Comparison of ENCODE assay signal across 24 mouse cellular contexts in genomic region chr15:98425188-98425587, GRCm38 (mm10). TPM values are rescaled to one million over a fixed set of nuclear protein-coding genes. Genes with fewer than 3 reads are reported as not detected.
"Had no signal": no experiment of that assay in that cellular context is flagged by ENCODE, and none has a peak within 500 bp of the region (broad histone marks: within the 10 kb centered on the region; RNA-seq: fewer than 3 reads in every experiment).

No protein-coding gene starts in this region.

- H3K4me2 ChIP-seq: liver, embryonic 15.5 days; lung, embryonic 15.5 days; midbrain, embryonic 12.5 days; neural tube, embryonic 13.5 days; neural tube, embryonic 15.5 days; stomach, embryonic 15.5 days had no signal

- ATAC-seq: liver, postnatal 0 days; lung, postnatal 0 days; midbrain, embryonic 16.5 days had no signal

- H3K27me3 ChIP-seq: liver, embryonic 15.5 days; lung, embryonic 15.5 days; midbrain, embryonic 12.5 days; neural tube, embryonic 13.5 days; neural tube, embryonic 15.5 days; stomach, embryonic 15.5 days had no signal

- H3K36me3 ChIP-seq: liver, embryonic 15.5 days; lung, embryonic 15.5 days; midbrain, embryonic 12.5 days; neural tube, embryonic 13.5 days; neural tube, embryonic 15.5 days; stomach, embryonic 15.5 days had no signal

- H3K9ac ChIP-seq: liver, embryonic 15.5 days; liver, postnatal 0 days; lung, embryonic 15.5 days; midbrain, embryonic 12.5 days; neural tube, embryonic 13.5 days; neural tube, embryonic 15.5 days; stomach, embryonic 15.5 days had no signal

- DNase-seq: liver, postnatal 0 days; lung, adult 2 months; lung, postnatal 14 days; lung, postnatal 36 days; midbrain, embryonic 14.5 days; right cerebral cortex, postnatal 14 days; thymus, adult 2 months; thymus, postnatal 36 days had no signal

- H3K27ac ChIP-seq: liver, embryonic 15.5 days; lung, embryonic 15.5 days; macrophage; midbrain, embryonic 12.5 days; neural tube, embryonic 13.5 days; neural tube, embryonic 15.5 days; stomach, embryonic 15.5 days; stomach, postnatal 0 days had no signal

- H3K4me3 ChIP-seq: liver, embryonic 15.5 days; lung, embryonic 15.5 days; midbrain, embryonic 12.5 days; myocyte; neural tube, embryonic 13.5 days; neural tube, embryonic 15.5 days; stomach, embryonic 15.5 days had no signal

- H3K9me3 ChIP-seq: liver, embryonic 15.5 days; lung, embryonic 15.5 days; midbrain, embryonic 12.5 days; neural tube, embryonic 13.5 days; neural tube, embryonic 15.5 days; stomach, embryonic 15.5 days had no signal

- H3K4me1 ChIP-seq: liver, embryonic 15.5 days; stomach, embryonic 15.5 days had no signal

RNA-seq across cellular contexts. Expression of gene Olfr282, which starts 5.8 kb away (rescaled TPM):
- total RNA-seq: megakaryocyte, adult 5-6 weeks; megakaryocyte-erythroid progenitor cell, adult 5-6 weeks had no signal
- polyA plus RNA-seq: liver, embryonic 15.5 days; liver, postnatal 0 days; lung, adult 2 months; lung, embryonic 15.5 days; lung, postnatal 0 days; macrophage; midbrain, embryonic 12.5 days; midbrain, embryonic 14.5 days; midbrain, embryonic 16.5 days; myocyte; neural tube, embryonic 11.5 days; neural tube, embryonic 13.5 days; neural tube, embryonic 15.5 days; spleen, adult 2 months; stomach, embryonic 15.5 days; stomach, postnatal 0 days; thymus, adult 2 months had no signal

RNA-seq across cellular contexts. Expression of gene Olfr281, which starts 27.2 kb away (rescaled TPM):
- total RNA-seq: megakaryocyte, adult 5-6 weeks; megakaryocyte-erythroid progenitor cell, adult 5-6 weeks had no signal
- polyA plus RNA-seq: liver, embryonic 15.5 days; liver, postnatal 0 days; lung, adult 2 months; lung, embryonic 15.5 days; lung, postnatal 0 days; macrophage; midbrain, embryonic 12.5 days; midbrain, embryonic 14.5 days; midbrain, embryonic 16.5 days; myocyte; neural tube, embryonic 11.5 days; neural tube, embryonic 13.5 days; neural tube, embryonic 15.5 days; spleen, adult 2 months; stomach, postnatal 0 days; testis, adult 2 months; thymus, adult 2 months had no signal

RNA-seq across cellular contexts. Expression of gene Olfr283, which starts 44.4 kb away (rescaled TPM):
- total RNA-seq: megakaryocyte, adult 5-6 weeks; megakaryocyte-erythroid progenitor cell, adult 5-6 weeks had no signal
- polyA plus RNA-seq: liver, embryonic 15.5 days; liver, postnatal 0 days; lung, adult 2 months; lung, embryonic 15.5 days; lung, postnatal 0 days; macrophage; midbrain, embryonic 12.5 days; midbrain, embryonic 14.5 days; midbrain, embryonic 16.5 days; myocyte; neural tube, embryonic 11.5 days; neural tube, embryonic 13.5 days; neural tube, embryonic 15.5 days; spleen, adult 2 months; stomach, embryonic 15.5 days; stomach, postnatal 0 days; testis, adult 2 months; thymus, adult 2 months had no signal

RNA-seq across cellular contexts. Expression of gene OR5BS1P, which starts 44.5 kb away (rescaled TPM):
- total RNA-seq: megakaryocyte, adult 5-6 weeks; megakaryocyte-erythroid progenitor cell, adult 5-6 weeks had no signal
- polyA plus RNA-seq: liver, embryonic 15.5 days; liver, postnatal 0 days; lung, embryonic 15.5 days; lung, postnatal 0 days; macrophage; midbrain, embryonic 12.5 days; midbrain, embryonic 14.5 days; midbrain, embryonic 16.5 days; myocyte; neural tube, embryonic 11.5 days; neural tube, embryonic 13.5 days; neural tube, embryonic 15.5 days; spleen, adult 2 months; stomach, embryonic 15.5 days; stomach, postnatal 0 days; testis, adult 2 months; thymus, adult 2 months had no signal

RNA-seq across cellular contexts. Expression of gene Lalba, which starts 57.3 kb away (rescaled TPM):
- total RNA-seq: megakaryocyte, adult 5-6 weeks; megakaryocyte-erythroid progenitor cell, adult 5-6 weeks had no signal
- polyA plus RNA-seq: liver, embryonic 15.5 days; liver, postnatal 0 days; macrophage; midbrain, embryonic 12.5 days; midbrain, embryonic 14.5 days; midbrain, embryonic 16.5 days; myocyte; neural tube, embryonic 11.5 days; neural tube, embryonic 13.5 days; neural tube, embryonic 15.5 days; spleen, adult 2 months; stomach, embryonic 15.5 days; testis, adult 2 months; thymus, adult 2 months had no signal
